Mouse (Mus musculus) neural tube, embryonic 14.5 days (tissue): ENCODE results near the gene Tubd1. TPM values are rescaled to one million over a fixed set of nuclear protein-coding genes. Genes with fewer than 3 reads are reported as not detected.

ENCODE experiments used
- ATAC-seq: fragments of 200-750 bp; cut with Nextera tagmentation; 2 replicates; pipeline ENCODE4 v1.8.0; 2017; ENCODE audit warnings: low read depth, mild to moderate bottlenecking, moderate TSS enrichment, moderate library complexity
- H3K27ac ChIP-seq: fragments of 300-500 bp; sonication (generic); 2 replicates; pipeline ENCODE4 v1.5.1; 2014; ENCODE audit warnings: low read depth, mild to moderate bottlenecking, control low read depth, low read length, moderate library complexity, mixed read lengths
- H3K27me3 ChIP-seq: fragments of 300-500 bp; sonication (generic); 2 replicates; pipeline ENCODE4 v1.6.1; 2014; ENCODE audit warnings: low read length; ENCODE audit not compliant: control insufficient read depth, insufficient read depth
- H3K36me3 ChIP-seq: fragments of 300-500 bp; sonication (generic); 2 replicates; pipeline ENCODE4 v1.6.1; 2014; ENCODE audit warnings: low read length, mixed read lengths; ENCODE audit not compliant: control insufficient read depth, insufficient read depth
- H3K4me1 ChIP-seq: fragments of 300-500 bp; sonication (generic); 2 replicates; pipeline ENCODE4 v1.6.1; 2014; ENCODE audit warnings: low read length; ENCODE audit not compliant: control insufficient read depth, insufficient read depth
- H3K4me2 ChIP-seq: fragments of 300-500 bp; sonication (generic); 2 replicates; pipeline ENCODE4 v1.6.1; 2014; ENCODE audit warnings: mild to moderate bottlenecking, low read depth, low read length, control low read depth
- H3K4me3 ChIP-seq: fragments of 300-500 bp; sonication (generic); 2 replicates; pipeline ENCODE4 v1.5.1; 2014; ENCODE audit warnings: low read depth, low read length, control low read depth, mixed read lengths
- H3K9ac ChIP-seq: fragments of 300-500 bp; sonication (generic); replicated peaks from 2 replicates; pipeline ENCODE4 v1.6.1; 2014; ENCODE audit warnings: low read depth, mild to moderate bottlenecking, control low read depth, low read length, mixed read lengths
- H3K9me3 ChIP-seq: fragments of 300-500 bp; sonication (generic); 2 replicates; pipeline ENCODE4 v1.6.1; 2016; ENCODE audit warnings: low read length; ENCODE audit not compliant: control insufficient read depth
- WGBS: fragments of 180-500 bp; shearing (Covaris S2); extraction: QIAGEN DNeasy Blood & Tissue Kit; methylation state at CpG from one replicate; pipeline ENCODE4 v1.1.7; 2014; 5-methylcytosine and 5-hydroxymethylcytosine counted together
- microRNA counts: library from miRNA; unstranded; fragments of <30 nt; microRNA quantifications from one replicate; lab custom pipeline; 2016
- microRNA-seq: library from miRNA; unstranded; fragments of <30 nt; microRNA quantifications from one replicate; pipeline ENCODE4, GENCODE M21; 2016
- polyA plus RNA-seq: library from polyadenylated mRNA; unstranded; fragments of >200 nt; fragmentation: Nextera tagmentation; extraction: Ambion mirVana; gene quantifications from 2 replicates; pipeline ENCODE4 v1.2.1, GENCODE M21; 2014

Gene Tubd1
- polyA plus RNA-seq, 1 experiment from 2014 or later = 6.9 TPM

DNA sequence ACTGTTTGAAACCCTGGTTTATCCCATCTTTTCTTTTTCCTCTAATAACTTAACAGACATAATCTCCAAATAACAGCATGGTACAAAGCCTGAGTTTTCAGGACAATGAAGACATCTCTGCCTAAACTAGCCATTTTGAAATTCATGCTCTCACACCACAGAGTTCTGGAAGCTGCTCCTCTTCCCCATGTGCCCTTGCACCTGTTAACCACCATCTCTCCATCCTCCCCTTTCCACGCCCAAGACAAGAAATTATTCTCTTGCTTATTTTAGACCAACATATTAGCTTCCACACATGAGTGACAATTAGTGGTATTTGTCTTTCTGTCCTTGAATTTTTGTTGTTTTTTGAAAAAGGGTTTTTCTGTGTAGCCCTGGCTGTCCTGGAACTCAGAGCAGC, 67.2 kb downstream of the Tubd1 start:
- no peak overlapping the region for H3K27ac ChIP-seq
- H3K4me3 ChIP-seq = no peak overlapping the region
- WGBS = 93% methylated on average over 1 of the region's 1 CpGs
- H3K36me3 ChIP-seq = no peaks in the 10 kb centered on the region
- no peaks in the 10 kb centered on the region for H3K27me3 ChIP-seq
- no peaks in the 10 kb centered on the region for H3K4me1 ChIP-seq
- ATAC-seq = no peak
- no peaks in the 10 kb centered on the region for H3K9me3 ChIP-seq
- H3K4me2 ChIP-seq = no peak overlapping the region
- no peak overlapping the region for H3K9ac ChIP-seq

GRCm38 (mm10) chr11:86614056-86614530, 69.3 kb downstream of the Tubd1 start:
- Histone ChIP-seq H3K27ac (no peak overlapping the region), H3K27me3 (no peaks in the 10 kb centered on the region), H3K36me3 (no peaks in the 10 kb centered on the region), H3K9ac (no peak overlapping the region), H3K4me1 (no peaks in the 10 kb centered on the region), H3K4me3 (no peak overlapping the region), H3K9me3 (no peaks in the 10 kb centered on the region), H3K4me2 (no peak overlapping the region)
- 81% methylated on average over 2 of the region's 2 CpGs for WGBS
- no peak for ATAC-seq

GRCm38 (mm10) chr11:86614607-86615006, 69.8 kb downstream of the Tubd1 start:
- Histone ChIP-seq H3K4me3 (no peak overlapping the region), H3K4me2 (no peak overlapping the region), H3K9me3 (no peaks in the 10 kb centered on the region), H3K27ac (no peak overlapping the region), H3K36me3 (no peaks in the 10 kb centered on the region), H3K9ac (no peak overlapping the region), H3K27me3 (no peaks in the 10 kb centered on the region), H3K4me1 (no peaks in the 10 kb centered on the region)
- 90% methylated on average over 5 of the region's 5 CpGs for WGBS
- ATAC-seq = no peak

MicroRNAs encoded within 50 kb of the gene (microRNA counts, 519-probe panel; counts per million panel counts)
- microRNA mmu-miR-21 (lab: Ali Mortazavi, UCI) = 4,728 counts per million, percentile 61 among the panel's probes with 10 or more counts

Small RNA genes lying within 50 kb of the gene (microRNA-seq; reads per million reads assigned to microRNA genes)
- gene Mir21a = 3,386 reads per million, percentile 89 among the genes with 10 or more reads in this experiment

Other genes with a start within 250 kb of the Tubd1 start
- 13.9 and 15.2 TPM in 2 replicates for gene Med13, start 187.4 kb upstream of the Tubd1 start, polyA plus RNA-seq
- gene Rnft1, start 60.3 kb upstream of the Tubd1 start, polyA plus RNA-seq = 13.4 and 16.4 TPM in 2 replicates
- 46.4 and 47.2 TPM in 2 replicates for gene Rps6kb1, start 186 bp upstream of the Tubd1 start, polyA plus RNA-seq
- gene Vmp1, start 138.8 kb downstream of the Tubd1 start, polyA plus RNA-seq = 136 and 151 TPM in 2 replicates
- gene Ptrh2, start 139.0 kb downstream of the Tubd1 start, polyA plus RNA-seq = 31.9 and 33.9 TPM in 2 replicates
- 208 and 258 TPM in 2 replicates for gene Cltc, start 212.6 kb downstream of the Tubd1 start, polyA plus RNA-seq